Mouse (Mus musculus) gastrocnemius, postnatal 36 days (tissue): ENCODE results near the gene Hdhd5. TPM values are rescaled to one million over a fixed set of nuclear protein-coding genes. Genes with fewer than 3 reads are reported as not detected.
A peak's percentile ranks its signal among the peaks of the same experiment; 100 is the strongest.

Experiments
- DNase-seq, 2 experiments: peaks; one replicate each; pipeline ENCODE4 v3.0.0; 2022
- intact Hi-C: fragments of 180-260 bp; cut with DNase I; formaldehyde crosslinking; loops from one replicate; pipeline ENCODE4 v1.15.1; 2025
- total RNA-seq, 2 experiments: library from RNA; stranded (reverse); gene quantifications; 2 replicates each; pipeline ENCODE4 v1.2.3; 2021

Gene Hdhd5
- total RNA-seq, 2 experiments from 2014 or later, result 23.5 to 27.8 TPM

GRCm38 (mm10) chr6:120463086-120463871, 67.8 kb downstream of the Hdhd5 start, which contains the start of gene Il17ra:
Gene Il17ra, plus strand, starts transcription at chr6:120463247.
- intact Hi-C loops, result no loop called here
- DNase-seq, result peak; percentile 64 to 67

- no peak for DNase-seq
- intact Hi-C loops, result no loop called here
Measured at GRCm38 (mm10) chr6:120462251-120462650, 68.9 kb downstream of the Hdhd5 start.

- no peak for DNase-seq
- intact Hi-C loops, result no loop called here
Measured at GRCm38 (mm10) chr6:120461217-120461616, 69.9 kb downstream of the Hdhd5 start.

Other genes starting within 250 kb of the Hdhd5 start
- not detected for gene D330020A13Rik, start 237.0 kb downstream of the Hdhd5 start, total RNA-seq
- gene B4galnt3, start 236.8 kb downstream of the Hdhd5 start, total RNA-seq, result 1 to 10 TPM in 1 of 2 experiments, under 1 TPM in 1; 0.99 to 1.7 TPM
- gene Kdm5a, start 167.2 kb downstream of the Hdhd5 start, total RNA-seq, result 10 to 100 TPM; 18.9 to 20.5 TPM
- gene Ccdc77, start 166.9 kb downstream of the Hdhd5 start, total RNA-seq, result 1 to 10 TPM; 3.5 to 4.4 TPM
- gene Il17ra, start 68.1 kb downstream of the Hdhd5 start, total RNA-seq, result 1 to 10 TPM; 1.7 TPM
- gene Tmem121b, start 37.5 kb downstream of the Hdhd5 start, total RNA-seq, result not detected
- 10 to 100 TPM in 1 of 2 experiments, 1 to 10 TPM in 1; 7.8 to 18.8 TPM for gene Cecr2, start 135.1 kb upstream of the Hdhd5 start, total RNA-seq
- not detected for gene Slc25a18, start 242.3 kb upstream of the Hdhd5 start, total RNA-seq